Mouse (Mus musculus): ENCODE data around the gene Bin2. TPM values are rescaled to one million over a fixed set of nuclear protein-coding genes. Genes with fewer than 3 reads are reported as not detected.

Gene Bin2
- total and polyA plus RNA-seq, 2 experiments from 2014 or later, result 0.42 to 0.68 TPM

DNA sequence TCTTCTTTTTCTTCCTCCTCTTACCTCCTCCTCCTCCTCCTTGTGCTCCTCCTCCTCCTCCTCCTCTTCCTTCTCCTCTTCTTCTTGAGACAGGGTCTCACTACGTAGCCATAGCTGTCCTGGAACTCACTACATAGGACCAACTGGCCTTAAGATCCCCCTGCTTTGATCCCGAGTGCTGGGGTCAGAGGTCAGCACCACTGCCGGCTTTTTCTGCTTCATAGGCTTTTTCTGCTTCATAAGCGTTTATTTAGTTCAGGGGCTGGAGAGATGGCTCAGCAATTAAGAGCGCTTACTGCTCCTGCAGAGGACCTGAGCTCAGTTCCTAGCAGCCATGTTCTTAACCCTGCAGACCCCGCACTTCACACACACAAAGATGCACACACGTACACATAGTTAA, 12.4 kb upstream of the Bin2 start:
- Histone ChIP-seq H3K36me3 (replicated peaks; ENCODE audit: control insufficient read depth, insufficient read depth, low read length) (no peaks in the 10 kb centered on the region), H3K9ac (replicated peaks; ENCODE audit: low read depth, low read length) (no peak overlapping the region), H3K9me3 (replicated peaks; ENCODE audit: control insufficient read depth, low read length) (no peaks in the 10 kb centered on the region), H3K4me3 (ENCODE audit: low read depth, low read length) (no peak overlapping the region), H3K4me1 (ENCODE audit: control insufficient read depth, insufficient read depth) (no peaks in the 10 kb centered on the region), H3K4me2 (ENCODE audit: low read depth, low read length) (no peak overlapping the region), H3K27ac (ENCODE audit: low read depth) (no peak overlapping the region), H3K27me3 (ENCODE audit: control insufficient read depth, insufficient read depth, low read length) (no peaks in the 10 kb centered on the region)
- 59% methylated on average over 7 of the region's 7 CpGs for WGBS
- TF ChIP-seq EP300 (IDR thresholded peaks at IDR 0.05; ENCODE audit: low read depth), result no peak
- no peak for TF ChIP-seq CTCF (IDR thresholded peaks at IDR 0.05; ENCODE audit: low read depth)
- no peak for ATAC-seq (ENCODE audit: insufficient read depth, low read depth)
- no peak for DNase-seq (ENCODE audit: low spot score)

DNA sequence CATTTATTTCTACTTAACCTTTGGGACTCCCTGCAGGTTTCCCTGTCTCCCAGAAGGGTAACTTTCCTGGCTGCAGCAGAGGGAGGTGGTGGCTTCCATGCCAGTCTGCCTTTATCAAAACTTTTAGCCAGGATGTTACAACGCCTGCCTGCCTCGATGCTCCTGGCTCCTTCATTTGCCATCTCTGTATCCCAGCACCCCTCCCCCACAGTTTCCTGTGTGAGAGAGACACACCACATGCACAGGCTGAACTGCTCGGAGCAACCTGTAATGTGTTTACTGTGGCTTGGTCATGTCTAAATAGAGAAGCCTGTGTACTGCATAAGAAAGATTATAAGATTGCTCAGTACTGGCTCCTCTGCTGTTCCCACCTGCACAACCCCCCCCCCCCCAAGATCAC, 11.0 kb upstream of the Bin2 start:
- H3K4me3 ChIP-seq (ENCODE audit: low read depth, low read length), result no peak overlapping the region
- H3K9me3 ChIP-seq (replicated peaks; ENCODE audit: control insufficient read depth, low read length), result no peaks in the 10 kb centered on the region
- H3K9ac ChIP-seq (replicated peaks; ENCODE audit: low read depth, low read length), result no peak overlapping the region
- no peaks in the 10 kb centered on the region for H3K4me1 ChIP-seq (ENCODE audit: control insufficient read depth, insufficient read depth)
- no peak overlapping the region for H3K4me2 ChIP-seq (ENCODE audit: low read depth, low read length)
- TF ChIP-seq EP300 (IDR thresholded peaks at IDR 0.05; ENCODE audit: low read depth) (no peak), CTCF (IDR thresholded peaks at IDR 0.05; ENCODE audit: low read depth) (no peak)
- H3K36me3 ChIP-seq (replicated peaks; ENCODE audit: control insufficient read depth, insufficient read depth, low read length), result no peaks in the 10 kb centered on the region
- no peak for DNase-seq (ENCODE audit: low spot score)
- WGBS, result 37% methylated on average over 3 of the region's 3 CpGs
- no peaks in the 10 kb centered on the region for H3K27me3 ChIP-seq (ENCODE audit: control insufficient read depth, insufficient read depth, low read length)
- no peak overlapping the region for H3K27ac ChIP-seq (ENCODE audit: low read depth)
- ATAC-seq (ENCODE audit: insufficient read depth, low read depth), result no peak

DNA sequence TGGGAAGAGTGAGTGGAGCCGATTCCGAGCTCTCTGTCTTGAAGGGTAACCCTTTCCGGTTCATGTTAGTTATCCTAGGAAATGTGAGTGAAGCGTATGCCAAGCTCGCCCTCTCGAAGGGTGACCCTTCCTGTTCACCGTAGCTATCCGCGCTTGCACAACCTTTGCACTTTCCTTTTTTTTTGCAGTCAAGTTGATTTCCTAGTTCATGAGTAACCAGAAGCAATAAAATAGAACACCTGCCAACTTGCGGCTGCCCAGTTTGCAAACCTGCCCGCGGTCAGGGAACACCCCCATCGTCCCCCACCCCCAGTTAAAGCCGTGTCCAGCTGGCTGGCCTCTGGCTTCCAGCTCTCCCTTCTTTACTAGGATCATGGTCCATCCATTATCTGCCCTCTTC, 9.7 kb upstream of the Bin2 start:
- WGBS, result 87% methylated on average over 14 of the region's 14 CpGs
- H3K27me3 ChIP-seq (ENCODE audit: control insufficient read depth, insufficient read depth, low read length), result no peaks in the 10 kb centered on the region
- H3K4me2 ChIP-seq (ENCODE audit: low read depth, low read length), result no peak overlapping the region
- no peak for DNase-seq (ENCODE audit: low spot score)
- no peak for TF ChIP-seq CTCF (IDR thresholded peaks at IDR 0.05; ENCODE audit: low read depth)
- no peak for TF ChIP-seq EP300 (IDR thresholded peaks at IDR 0.05; ENCODE audit: low read depth)
- H3K9ac ChIP-seq (replicated peaks; ENCODE audit: low read depth, low read length), result no peak overlapping the region
- H3K27ac ChIP-seq (ENCODE audit: low read depth), result no peak overlapping the region
- H3K36me3 ChIP-seq (replicated peaks; ENCODE audit: control insufficient read depth, insufficient read depth, low read length), result no peaks in the 10 kb centered on the region
- H3K4me3 ChIP-seq (ENCODE audit: low read depth, low read length), result no peak overlapping the region
- H3K9me3 ChIP-seq (replicated peaks; ENCODE audit: control insufficient read depth, low read length), result no peaks in the 10 kb centered on the region
- ATAC-seq (ENCODE audit: insufficient read depth, low read depth), result no peak
- peaks cover 5% of the 10 kb centered on the region for H3K4me1 ChIP-seq (ENCODE audit: control insufficient read depth, insufficient read depth)

DNA sequence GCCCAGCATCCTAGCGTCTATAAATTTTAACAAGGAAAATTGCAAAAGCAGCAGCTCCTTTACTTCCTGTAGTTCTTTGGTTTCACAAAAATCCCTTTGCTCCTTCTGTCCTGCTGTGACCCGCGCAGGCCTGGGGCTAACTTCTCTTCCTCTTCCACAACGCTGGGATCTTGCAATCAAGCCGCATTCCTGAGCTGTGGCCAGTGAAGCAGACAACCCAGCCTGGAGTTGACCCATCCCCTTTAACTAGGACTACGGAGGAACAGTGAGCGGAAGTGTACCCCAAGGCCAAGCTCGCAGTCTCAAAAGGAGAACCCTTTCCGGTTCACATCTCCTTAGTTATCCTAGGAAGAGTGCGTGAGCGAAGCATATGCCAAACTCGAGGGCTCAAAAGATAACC, 9.2 kb upstream of the Bin2 start:
- TF ChIP-seq EP300 (IDR thresholded peaks at IDR 0.05; ENCODE audit: low read depth) (no peak), CTCF (IDR thresholded peaks at IDR 0.05; ENCODE audit: low read depth) (no peak)
- Histone ChIP-seq H3K27ac (ENCODE audit: low read depth) (no peak overlapping the region), H3K36me3 (replicated peaks; ENCODE audit: control insufficient read depth, insufficient read depth, low read length) (no peaks in the 10 kb centered on the region), H3K4me2 (ENCODE audit: low read depth, low read length) (no peak overlapping the region), H3K9me3 (replicated peaks; ENCODE audit: control insufficient read depth, low read length) (no peaks in the 10 kb centered on the region), H3K4me1 (ENCODE audit: control insufficient read depth, insufficient read depth) (peaks cover 9% of the 10 kb centered on the region), H3K9ac (replicated peaks; ENCODE audit: low read depth, low read length) (no peak overlapping the region), H3K4me3 (ENCODE audit: low read depth, low read length) (no peak overlapping the region), H3K27me3 (ENCODE audit: control insufficient read depth, insufficient read depth, low read length) (no peaks in the 10 kb centered on the region)
- no peak for DNase-seq (ENCODE audit: low spot score)
- ATAC-seq (ENCODE audit: insufficient read depth, low read depth), result no peak
- WGBS, result 76% methylated on average over 12 of the region's 12 CpGs

DNA sequence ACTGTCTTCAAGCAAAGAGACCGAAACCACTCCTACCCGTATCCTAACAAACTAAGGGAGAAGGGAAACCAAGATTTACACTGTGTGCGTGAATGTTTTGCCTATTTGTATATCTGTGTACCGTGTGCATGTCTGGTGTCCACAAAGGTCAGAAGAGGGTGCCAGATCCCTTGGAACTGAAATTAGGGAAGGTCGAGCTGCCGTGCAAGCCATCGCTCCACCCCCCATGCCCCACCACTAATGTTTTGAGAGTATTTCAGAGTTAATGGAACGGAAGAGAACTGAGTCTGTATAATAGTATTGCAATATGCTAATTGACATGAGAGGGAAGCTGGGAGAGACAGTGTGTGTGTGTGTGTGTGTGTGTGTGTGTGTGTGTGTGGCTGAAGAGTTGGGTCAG, 8.3 kb upstream of the Bin2 start:
- DNase-seq (ENCODE audit: low spot score), result no peak
- no peak for ATAC-seq (ENCODE audit: insufficient read depth, low read depth)
- TF ChIP-seq CTCF (IDR thresholded peaks at IDR 0.05; ENCODE audit: low read depth), result no peak
- no peak for TF ChIP-seq EP300 (IDR thresholded peaks at IDR 0.05; ENCODE audit: low read depth)
- Histone ChIP-seq H3K9me3 (replicated peaks; ENCODE audit: control insufficient read depth, low read length) (no peaks in the 10 kb centered on the region), H3K9ac (replicated peaks; ENCODE audit: low read depth, low read length) (no peak overlapping the region), H3K4me2 (ENCODE audit: low read depth, low read length) (no peak overlapping the region), H3K36me3 (replicated peaks; ENCODE audit: control insufficient read depth, insufficient read depth, low read length) (no peaks in the 10 kb centered on the region), H3K4me1 (ENCODE audit: control insufficient read depth, insufficient read depth) (peaks cover 14% of the 10 kb centered on the region), H3K27me3 (ENCODE audit: control insufficient read depth, insufficient read depth, low read length) (no peaks in the 10 kb centered on the region), H3K27ac (ENCODE audit: low read depth) (no peak overlapping the region), H3K4me3 (ENCODE audit: low read depth, low read length) (no peak overlapping the region)
- 83% methylated on average over 8 of the region's 8 CpGs for WGBS

DNA sequence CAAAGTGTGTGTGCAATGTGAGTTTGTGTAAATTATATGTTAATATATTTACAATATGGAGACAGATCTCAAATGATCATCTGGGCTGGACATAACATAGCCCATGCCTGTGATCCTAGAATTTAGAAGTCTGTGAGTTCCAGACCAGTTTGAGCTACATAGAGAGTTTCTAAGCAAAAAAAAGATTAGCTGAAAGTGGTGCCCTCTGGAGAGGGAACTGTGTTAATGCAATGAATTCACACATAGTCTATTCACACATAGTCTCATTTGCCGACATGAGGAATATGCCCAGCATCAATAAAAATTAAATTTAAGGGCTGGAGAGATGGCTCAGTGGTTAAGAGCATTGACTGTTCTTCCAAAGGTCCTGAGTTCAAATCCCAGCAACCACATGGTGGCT, 7.2 kb upstream of the Bin2 start:
- no peak overlapping the region for H3K9ac ChIP-seq (replicated peaks; ENCODE audit: low read depth, low read length)
- no peaks in the 10 kb centered on the region for H3K36me3 ChIP-seq (replicated peaks; ENCODE audit: control insufficient read depth, insufficient read depth, low read length)
- TF ChIP-seq CTCF (IDR thresholded peaks at IDR 0.05; ENCODE audit: low read depth), result no peak
- no peak for TF ChIP-seq EP300 (IDR thresholded peaks at IDR 0.05; ENCODE audit: low read depth)
- WGBS, result 84% methylated on average over 1 of the region's 1 CpGs
- H3K27me3 ChIP-seq (ENCODE audit: control insufficient read depth, insufficient read depth, low read length), result no peaks in the 10 kb centered on the region
- no peak overlapping the region for H3K4me3 ChIP-seq (ENCODE audit: low read depth, low read length)
- no peak overlapping the region for H3K27ac ChIP-seq (ENCODE audit: low read depth)
- H3K4me1 ChIP-seq (ENCODE audit: control insufficient read depth, insufficient read depth), result peaks cover 14% of the 10 kb centered on the region
- H3K9me3 ChIP-seq (replicated peaks; ENCODE audit: control insufficient read depth, low read length), result no peaks in the 10 kb centered on the region
- no peak for DNase-seq (ENCODE audit: low spot score)
- ATAC-seq (ENCODE audit: insufficient read depth, low read depth), result no peak
- no peak overlapping the region for H3K4me2 ChIP-seq (ENCODE audit: low read depth, low read length)
